Mouse (Mus musculus) A20 (cell line): ENCODE data around the gene Mrpl37.
"Not testable (repeated sequence)": the region's sequence is repeated elsewhere in the genome, so short reads cannot be mapped to it uniquely, and the experiment has no call there.

Source experiments
- DNase-seq: peaks from one replicate; pipeline ENCODE4 v3.0.0-alpha.2; 2011; ENCODE audit warnings: low read depth, low spot score

The Mrpl37 gene

DNA sequence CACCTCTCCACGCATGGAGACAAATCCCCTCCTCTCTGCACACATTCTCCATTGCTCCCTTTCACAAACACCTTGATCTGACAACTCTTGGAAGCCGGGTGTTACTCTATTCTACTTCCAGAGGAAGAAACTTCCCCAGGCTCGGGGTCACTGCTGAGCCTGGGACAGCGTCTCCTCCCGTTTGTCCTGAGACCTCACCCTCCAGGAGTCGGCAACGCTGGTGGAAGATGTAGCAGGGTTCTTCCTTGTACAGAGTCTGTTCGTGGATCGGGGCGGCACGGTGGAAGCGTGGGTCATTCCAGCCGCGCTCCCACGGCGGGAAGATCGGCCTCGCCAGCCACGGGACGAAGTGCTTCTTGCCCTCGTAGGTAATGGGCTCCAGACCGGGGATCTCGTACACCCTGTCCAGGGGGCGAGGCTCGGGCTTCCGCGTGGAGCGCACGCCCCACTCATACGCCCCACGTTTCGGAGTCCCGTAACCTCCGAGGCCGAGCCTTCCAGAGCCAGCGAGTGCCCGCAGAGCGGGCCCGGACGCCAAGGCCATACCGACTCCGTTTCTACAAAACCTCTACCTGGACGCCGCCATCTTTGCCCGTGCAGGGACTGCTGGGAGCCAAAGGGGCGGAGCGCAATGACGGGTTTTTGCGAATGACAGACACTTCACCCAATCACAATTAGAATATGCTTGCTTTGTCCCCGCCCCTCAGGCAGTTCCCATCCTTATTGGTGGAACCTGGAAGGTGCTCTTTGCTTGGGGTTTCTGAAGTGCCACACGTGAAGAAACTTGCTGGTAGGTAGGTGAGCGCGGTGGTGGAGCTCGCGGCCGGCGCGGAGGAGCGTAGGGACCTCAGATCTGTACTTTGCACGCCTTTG, at the start of gene Mrpl37, which contains the start of gene Cyb5rl:
TSS of gene Mrpl37 (minus strand) at position 617 of the 873 bp plus-strand sequence.
TSS of gene Cyb5rl (plus strand) at position 737 of the 873 bp plus-strand sequence.
- peak; percentile 96 for DNase-seq

DNA sequence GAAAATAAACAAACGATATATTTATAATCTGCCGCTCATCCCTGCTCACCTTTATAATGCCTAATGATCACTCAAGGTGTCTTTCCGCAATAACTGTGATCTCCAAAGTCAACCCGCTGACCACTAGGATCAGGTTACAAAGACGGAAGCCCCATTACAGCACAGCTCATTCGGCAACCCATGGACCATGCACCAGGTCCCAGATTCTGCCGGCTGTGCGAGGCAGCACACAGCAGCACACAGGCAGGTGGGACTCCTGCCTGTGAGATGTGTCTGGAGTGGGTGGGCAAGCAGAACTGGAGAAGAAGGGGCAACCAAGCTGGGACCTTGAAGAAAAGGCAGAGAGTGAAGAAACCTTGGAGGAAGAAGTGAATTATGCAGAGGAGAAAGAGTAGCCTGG, 47.6 kb upstream of the Mrpl37 start:
- no peak for DNase-seq

DNA sequence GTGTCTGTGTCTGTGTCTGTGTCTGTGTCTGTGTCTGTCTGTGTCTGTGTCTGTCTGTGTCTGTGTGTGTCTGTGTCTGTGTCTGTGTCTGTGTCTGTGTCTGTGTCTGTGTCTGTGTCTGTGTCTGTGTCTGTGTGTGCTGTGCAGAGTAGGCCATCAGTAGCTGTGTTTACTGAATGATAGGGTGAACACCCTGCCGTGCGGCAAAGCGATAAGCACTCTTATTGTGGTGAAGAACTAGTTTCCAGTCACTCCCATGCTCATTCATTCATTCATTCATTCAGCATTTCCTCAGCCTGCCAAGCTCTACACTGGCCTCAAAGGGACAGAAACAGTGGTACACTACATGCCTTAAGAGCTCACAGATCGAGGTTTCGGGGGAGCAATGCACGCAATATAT, 42.5 kb upstream of the Mrpl37 start:
- not testable (repeated sequence) for DNase-seq

DNA sequence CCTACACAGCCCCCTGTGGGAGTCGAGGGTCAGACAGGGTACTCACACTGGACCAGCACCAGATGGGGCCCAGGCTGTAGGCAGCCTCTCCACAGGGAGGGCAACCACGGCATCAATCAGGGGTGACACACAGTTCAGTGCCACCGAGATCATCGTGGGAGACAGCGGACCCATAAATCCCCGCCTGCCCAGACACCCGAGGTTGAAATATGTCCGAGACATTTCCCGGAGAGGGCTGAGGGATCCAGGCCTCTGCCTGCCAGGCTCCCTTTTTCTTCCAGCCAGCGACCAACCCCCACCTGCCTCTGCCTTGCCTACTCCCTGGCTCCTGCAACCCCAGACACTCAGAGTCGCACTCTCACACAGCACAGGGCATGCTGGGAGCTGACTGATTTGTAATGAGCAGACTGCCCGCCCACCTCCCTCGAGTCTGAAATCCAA, 41.6 kb upstream of the Mrpl37 start:
- no peak for DNase-seq

DNA sequence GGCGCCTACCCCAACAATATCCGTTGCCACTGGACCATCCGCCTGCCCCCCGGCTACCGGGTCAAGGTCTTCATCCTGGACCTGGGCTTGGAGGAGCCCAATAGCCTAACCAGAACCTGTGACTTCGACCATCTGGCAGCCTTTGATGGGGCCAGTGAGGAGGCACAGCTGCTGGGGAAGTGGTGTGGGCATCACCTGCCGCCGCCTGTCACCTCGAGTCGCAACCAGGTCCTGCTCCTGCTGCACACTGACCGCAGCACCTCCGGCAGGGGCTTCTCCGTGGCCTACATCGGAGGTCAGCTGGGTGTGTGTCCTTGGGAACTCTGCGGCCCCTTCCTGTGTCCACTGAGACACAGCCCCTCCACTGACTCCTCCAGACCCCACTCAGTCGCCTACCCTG, 40.1 kb upstream of the Mrpl37 start:
- DNase-seq: no peak

DNA sequence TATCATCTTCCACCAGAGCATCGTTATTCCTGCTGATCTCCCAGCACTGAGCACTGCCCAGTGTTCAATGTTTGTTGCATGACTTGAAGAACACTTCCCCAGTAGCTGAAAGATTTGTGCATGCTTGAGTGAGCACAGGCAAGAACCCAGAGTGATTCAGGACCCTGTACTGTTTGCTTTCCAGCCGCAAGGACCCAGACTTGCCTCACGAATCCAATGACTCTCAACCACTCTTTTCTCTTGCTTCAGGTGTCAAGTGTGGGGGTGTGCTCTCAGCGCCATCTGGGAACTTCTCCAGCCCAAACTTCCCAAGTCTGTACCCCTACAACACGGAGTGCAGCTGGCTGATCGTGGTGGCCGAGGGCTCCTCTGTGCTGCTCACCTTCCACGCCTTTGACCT, 35.6 kb upstream of the Mrpl37 start:
- DNase-seq: no peak

DNA sequence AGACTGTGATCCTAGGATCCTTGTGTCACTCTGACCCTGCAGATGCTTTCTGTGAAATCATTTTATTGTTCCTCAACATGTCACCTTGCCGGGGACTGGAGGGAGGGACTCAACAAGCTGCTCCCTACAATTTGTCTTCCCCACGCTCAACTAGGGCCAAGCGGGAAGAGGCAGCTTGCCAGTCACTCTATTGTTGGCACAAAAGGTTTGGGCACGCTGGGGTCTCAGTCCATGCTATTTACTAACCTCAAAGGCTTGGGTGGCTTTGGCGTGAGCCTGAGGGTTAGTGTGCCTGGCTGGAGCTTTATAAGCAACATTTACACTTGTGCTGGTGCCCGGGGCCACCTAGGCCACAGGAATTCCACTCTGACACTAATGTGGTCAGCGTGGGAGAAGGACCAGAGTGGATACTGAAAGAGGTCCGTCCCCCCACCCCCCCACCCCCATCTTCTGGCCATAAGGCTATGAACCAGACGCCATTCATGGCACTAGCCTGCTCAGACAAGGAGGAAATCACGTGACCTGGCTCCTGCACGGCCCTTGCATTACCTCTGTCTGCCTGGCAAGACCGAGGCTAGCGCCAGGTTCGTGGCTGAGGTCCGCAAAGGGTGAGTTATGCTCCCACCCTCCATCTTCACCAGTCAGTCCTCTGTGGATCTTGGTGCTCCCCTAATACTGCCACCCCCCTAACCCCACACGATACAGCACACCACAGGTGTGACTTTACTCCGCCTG, 32.3 kb upstream of the Mrpl37 start:
- no peak for DNase-seq

DNA sequence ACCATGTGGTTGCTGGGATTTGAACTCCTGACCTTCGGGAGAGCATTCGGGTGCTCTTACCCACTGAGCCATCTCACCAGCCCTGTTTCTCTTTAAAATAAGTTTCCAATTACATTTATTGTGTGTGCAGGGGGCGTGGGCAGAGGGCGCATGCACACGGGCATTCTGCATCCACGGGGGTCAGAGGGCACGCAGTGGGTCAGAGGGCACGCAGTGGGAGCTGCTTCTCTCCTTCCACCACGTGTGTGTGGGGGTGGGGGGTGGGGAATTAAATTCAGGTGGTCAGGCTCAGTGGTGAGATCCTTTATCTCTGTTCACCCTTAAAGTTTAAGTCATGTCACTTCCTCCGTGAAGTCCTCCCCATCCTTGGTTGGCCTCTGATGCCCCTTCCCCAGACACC, 31.7 kb upstream of the Mrpl37 start:
- no peak for DNase-seq

DNA sequence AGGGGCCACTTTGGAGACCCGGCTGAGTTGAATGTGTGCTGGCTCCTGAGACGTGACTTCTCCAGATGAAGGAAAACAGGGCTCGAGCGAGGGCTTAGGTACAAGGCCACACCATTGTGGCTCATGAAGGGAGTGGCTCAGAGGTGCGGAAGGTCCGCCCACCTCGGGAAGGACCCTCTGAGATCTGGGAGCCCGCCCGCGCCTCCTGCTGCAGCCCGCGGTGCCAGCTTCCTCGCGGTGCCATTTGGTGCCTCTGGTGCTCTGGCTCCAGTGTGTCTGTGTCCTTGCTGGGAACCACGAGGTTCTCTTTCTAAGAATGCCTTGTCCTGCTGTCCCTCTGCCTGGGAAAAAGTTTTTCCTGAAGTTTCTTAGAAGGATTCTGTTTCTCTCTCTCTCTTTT, 31.2 kb upstream of the Mrpl37 start:
- DNase-seq: no peak

DNA sequence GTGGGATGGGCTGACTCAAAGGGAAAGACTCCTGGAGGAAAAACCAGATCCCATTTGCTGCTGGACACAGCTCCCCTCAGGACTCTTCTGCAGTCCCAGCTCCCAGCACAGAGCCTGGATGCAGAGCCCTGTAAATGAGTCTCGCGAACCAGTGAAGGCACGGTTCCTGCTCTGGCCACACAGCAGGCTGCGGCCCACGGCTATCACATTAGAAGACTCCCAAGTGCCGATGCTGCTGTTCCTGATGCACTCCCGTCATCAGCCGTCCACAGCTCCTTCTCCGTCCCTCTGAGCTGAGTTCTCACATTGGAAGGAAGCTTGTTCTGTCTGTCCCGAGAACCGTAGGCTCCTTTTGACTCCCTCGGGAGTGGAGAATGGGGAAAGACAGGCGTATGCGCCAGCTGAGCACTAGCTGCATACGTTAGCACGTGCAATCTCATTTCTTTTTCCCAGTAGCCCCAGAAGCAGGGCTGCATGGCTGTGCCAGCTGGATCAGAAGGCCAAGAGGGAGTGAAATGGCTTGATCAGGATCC, 30.2 kb upstream of the Mrpl37 start, which contains the start of gene Cdcp2:
TSS of gene Cdcp2 (plus strand) at position 51 of the 533 bp plus-strand sequence.
- no peak for DNase-seq

DNA sequence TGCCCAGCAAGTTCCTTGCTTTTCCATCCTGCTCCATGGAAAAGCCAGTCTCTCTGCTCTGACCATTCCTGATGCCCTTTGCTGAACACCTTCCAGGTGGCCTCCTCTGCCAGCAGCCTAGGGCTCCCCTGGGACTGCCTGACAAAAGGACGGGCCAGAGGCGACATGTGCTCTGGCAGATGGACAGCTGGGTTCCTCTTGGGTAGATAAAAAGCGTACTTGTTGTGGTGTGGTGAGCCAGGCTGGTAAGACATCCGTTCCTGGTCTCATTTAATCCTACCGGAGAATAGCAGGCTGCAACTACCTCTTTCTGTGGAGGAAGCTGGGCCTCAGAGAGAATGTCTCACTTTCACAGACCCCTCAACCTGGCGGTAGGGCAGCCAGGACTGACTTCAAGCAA, 29.4 kb upstream of the Mrpl37 start:
- no peak for DNase-seq

DNA sequence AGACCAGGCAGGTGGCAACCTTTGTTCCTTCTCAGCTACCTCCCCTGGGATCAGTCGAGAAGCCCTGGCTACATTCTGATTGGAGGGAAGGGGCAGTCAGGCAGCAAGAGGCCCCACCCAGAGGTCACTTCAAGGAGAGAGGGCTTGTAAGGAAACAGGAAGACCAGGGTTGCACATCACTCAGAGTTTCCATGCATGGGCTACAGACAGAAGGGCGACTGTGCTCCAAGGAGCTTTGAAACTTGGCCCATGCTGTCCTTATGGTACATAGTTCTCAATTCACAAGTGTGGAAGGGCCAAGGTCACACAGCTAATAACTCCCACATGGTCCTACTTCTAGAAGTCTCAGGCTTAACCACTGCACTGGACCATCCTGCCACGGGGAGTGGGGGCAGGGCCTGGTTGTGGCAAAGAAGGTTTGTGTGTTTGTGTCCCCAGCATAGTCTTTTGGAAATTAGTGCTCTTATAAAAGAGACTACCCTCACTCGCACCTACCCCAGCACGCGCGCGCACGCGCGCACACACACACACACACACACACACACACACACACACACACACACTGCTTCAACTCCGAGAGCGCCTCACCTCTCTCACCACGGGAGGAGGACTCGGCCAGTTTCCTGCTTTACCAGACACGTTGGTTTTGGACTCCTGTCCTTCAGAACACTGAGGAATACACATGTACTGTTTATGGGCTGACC, 28.0 kb upstream of the Mrpl37 start:
- DNase-seq: no peak

DNA sequence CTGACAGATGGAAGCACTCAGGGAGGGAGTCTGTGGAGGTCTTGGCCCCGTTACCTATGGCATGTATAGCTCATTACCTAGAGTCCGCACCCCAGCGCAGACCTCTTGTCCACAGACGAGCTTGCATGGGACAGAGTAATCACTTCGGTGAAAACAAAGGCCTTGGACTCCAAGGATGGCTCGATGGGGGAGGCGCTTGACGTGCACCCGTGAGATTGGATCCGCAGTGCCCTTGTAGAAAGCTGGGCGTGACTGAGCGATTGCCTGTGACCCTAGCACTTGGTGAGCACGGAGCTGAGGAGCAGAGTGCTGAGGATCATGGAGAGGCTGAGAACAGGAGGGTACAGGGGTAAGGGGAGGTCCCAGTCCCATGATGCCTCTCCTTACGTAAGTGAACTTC, 25.0 kb upstream of the Mrpl37 start:
- DNase-seq: no peak

DNA sequence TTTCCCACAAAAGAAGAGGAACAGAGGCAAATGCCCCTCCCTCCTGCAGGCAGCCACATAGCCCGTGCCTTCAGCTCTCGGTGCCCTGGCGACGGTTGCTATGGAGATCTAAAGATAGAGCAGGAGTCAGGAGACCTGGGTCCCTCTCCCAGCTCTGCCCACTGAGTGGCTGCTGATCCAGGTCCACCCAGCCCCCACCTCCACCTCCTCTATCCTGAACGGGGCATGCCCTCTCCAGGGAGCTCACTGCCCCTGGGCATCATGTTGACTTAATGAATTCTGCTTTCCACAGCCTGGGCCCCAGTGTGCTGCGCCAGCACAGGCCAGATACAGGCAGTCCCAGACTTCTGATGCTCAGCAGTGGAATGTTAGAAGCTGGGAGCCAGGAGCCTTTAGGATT, 18.2 kb upstream of the Mrpl37 start:
- no peak for DNase-seq

DNA sequence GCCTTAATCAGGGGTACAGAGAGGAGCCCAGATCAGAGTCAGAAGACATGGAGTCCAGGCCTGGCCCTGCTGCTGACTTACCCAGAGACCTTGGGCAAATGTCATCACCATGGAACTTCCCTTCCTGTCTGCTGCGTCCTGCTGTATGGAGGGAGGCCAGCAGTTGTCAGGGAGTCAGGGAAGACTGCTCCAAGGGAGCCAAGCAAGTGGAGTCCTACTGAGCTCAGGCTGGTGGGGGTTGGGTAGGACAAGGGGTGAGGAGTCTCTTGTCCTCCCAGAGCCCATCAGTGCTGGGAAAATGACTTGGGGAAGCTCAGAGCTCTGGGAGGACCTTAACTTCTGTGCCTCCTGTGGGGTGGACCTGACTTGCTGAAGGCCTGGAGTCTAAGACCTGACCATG, 17.7 kb upstream of the Mrpl37 start:
- no peak for DNase-seq

DNA sequence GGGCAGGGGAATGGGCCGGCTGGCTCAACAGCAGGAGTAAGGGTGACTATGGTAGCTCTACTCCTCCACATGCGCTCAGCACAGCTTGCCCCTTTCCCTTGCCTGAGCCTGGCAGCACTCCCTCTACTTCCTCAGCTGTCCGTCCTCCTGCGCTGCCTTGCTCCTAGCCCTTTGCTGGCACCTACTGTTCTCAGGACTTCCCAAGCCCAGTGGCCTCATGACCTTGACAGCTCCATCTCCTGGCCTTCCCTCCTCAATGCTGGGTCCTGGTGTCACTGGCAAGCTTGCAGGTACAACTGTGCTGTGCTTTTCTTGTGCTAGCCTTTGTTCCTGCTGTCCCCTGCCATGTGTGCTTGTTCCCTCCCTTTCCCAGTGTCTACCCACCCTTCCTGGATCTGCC, 16.5 kb upstream of the Mrpl37 start:
- DNase-seq: no peak

DNA sequence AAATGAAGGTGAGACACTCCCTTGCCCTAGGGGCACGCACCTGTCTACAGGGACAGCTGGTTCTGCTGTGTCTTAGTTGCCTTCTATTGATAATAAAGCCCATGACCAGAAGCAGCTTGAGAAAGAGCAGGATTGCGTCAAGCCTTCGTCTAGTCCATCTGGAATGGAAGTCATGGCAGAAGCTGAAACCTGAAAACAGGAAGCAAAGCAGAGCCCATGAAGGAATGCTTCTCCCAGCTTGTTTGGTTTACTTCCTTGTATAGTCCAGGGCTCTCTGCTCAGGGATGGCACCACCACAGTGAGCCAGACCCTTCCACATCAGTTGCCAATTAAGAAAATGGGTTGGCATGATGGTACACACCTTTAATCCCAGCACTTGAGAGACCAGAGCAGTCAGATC, 15.5 kb upstream of the Mrpl37 start:
- no peak for DNase-seq

DNA sequence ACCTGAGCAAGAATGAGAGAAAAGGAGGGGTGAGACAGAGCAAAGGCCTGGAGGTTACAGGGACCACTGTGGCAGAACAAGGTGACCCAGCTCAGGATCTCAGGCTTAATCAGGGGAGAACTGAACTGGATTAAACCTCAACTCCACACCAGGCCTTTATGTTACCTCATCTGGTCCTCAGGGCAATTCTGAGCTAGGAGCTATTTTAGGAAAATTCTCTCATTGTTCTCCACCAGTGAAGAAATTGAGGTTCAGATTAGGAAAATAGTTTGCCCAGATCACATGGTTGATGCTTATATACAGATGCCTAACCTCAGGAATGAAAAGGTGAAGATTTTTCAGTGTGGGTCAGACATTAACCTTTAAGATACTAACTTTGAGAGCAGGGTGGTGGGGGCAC, 13.0 kb upstream of the Mrpl37 start:
- no peak for DNase-seq

DNA sequence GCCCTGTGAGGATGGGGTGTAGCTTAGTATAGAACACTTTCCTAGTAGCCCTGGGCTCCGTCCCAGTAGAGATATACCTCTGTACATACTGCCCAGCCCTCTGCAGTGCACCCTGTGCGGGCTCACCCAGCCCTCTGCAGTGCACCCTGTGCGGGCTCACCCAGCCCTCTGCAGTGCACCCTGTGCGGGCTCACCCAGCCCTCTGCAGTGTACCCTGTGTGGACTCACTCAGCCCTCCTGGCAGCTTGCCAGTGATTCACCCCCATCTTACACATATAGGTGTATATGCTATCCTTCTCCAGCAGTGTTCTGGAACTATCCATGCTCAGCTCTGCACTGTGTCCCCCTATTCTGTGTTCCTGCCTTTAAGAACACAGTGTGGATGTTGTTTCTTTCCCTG, 12.2 kb upstream of the Mrpl37 start:
- no peak for DNase-seq

DNA sequence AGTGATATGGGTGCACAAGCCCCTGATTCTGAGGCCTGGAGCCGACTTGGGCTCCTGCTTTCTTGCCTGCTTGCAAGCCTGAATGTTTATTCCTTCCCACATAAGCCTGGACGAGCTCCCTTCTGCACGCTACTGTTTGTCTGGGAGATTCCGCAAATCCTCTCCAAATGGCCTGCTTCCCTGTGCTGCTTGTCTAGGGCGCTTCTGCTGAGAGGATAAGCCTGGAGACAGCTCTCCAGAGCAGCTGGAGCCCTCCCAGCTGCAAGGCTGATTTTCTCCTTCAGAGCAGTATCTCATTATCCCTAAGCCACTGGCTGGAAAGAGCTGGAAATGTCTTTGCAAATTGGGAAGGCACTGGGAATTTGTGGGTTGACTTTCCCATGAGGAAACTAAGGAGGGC, 8.8 kb upstream of the Mrpl37 start:
- no peak for DNase-seq

DNA sequence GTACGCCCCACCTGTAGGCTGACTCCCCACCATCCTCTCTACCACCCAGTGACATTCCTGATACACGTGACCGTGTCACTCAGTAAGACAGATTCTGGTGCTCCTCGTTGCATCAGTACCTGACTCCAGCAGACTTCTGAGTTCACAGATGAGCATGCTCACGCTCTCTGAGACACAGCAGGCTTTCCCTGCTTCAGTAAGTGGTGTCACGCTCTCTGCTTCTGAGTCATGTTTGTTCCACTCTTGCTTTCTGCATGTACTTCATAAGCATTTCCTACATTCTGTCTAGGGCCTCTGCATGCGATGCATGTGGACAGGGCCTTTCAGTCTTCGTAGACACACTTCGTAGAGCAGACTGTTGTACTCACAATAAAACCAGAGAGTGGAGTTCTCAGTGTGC, 5.7 kb upstream of the Mrpl37 start:
- peak; percentile 36 for DNase-seq
